Mouse (Mus musculus): ENCODE measurements around the gene Pik3c2g.

DNA sequence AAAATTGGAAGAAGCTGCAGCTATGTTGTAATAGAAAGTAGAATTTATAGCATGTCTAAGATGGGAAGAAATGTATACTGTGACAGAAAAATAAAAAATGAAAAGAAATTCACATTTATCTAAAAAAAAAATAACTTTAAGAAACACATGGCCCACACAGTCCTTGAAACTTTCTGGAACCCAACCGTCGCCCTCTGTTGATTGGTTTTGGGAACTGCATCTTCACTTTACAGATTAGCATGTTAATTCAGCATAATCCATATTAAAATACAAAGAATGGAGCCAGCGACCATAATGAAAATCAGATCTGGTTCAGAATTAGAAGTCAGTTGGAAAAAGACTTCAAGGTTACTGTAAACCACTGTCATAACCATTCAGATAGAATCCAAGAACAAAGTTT is 183.5 kb downstream of the Pik3c2g start:
- TF ChIP-seq POLR2A (IDR thresholded peaks at IDR 0.05; ENCODE audit: insufficient read depth, low read length) (no peak), CTCF (IDR thresholded peaks at IDR 0.05; ENCODE audit: low read depth, low read length) (no peak)
